Mouse (Mus musculus) bone marrow, adult 2 months (tissue): ENCODE measurements around the gene Anks1b.

Experiments used
- CTCF ChIP-seq: fragments of 200-500 bp; IDR thresholded peaks from 2 replicates; pipeline ENCODE4 v1.5.1; 2011; ENCODE audit warnings: low read length, control low read depth; ENCODE audit not compliant: control insufficient read depth, insufficient read depth
- POLR2A ChIP-seq: fragments of 200-500 bp; IDR thresholded peaks from 2 replicates; pipeline ENCODE4 v1.6.1; 2011; ENCODE audit warnings: low read depth, mild to moderate bottlenecking, control low read depth, low read length, borderline replicate concordance; ENCODE audit not compliant: control insufficient read depth

GRCm38 (mm10) chr10:89902720-89903337 lies 29.5 kb downstream of the Anks1b start:
- TF ChIP-seq CTCF (no peak), POLR2A (no peak)
